Mouse (Mus musculus): ENCODE results near the gene Bco1.

DNA sequence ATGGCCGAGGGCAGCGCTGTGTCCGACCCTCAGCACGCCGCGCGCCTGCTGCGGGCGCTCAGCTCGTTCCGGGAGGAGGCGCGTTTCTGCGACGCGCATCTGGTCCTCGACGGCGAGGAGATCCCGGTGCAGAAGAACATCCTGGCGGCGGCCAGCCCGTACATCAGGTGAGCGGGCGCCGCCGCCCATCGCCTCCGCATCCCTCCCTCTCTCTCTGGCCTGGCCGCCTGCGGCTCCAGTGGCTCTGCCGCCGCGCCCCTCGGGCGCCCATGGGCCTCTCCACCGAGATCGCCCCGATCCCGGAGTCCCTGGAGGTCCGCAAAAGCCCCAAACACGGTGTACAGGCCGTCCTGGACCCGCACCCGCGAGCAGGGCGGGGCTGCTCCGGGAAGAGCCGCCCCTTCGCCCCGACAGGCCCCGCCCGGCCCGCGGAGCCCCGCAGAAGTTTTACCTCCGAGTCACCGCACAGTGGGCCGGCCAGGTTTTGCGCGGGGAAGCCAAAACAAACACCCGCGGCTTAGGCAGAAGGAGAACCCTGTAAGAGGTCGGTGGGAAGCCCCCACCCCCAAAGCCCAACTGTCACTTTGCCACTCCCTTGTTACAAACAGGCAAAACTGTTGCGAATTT is 62.6 kb downstream of the Bco1 start, which contains the start of gene Gan:
- TF ChIP-seq CTCF (IDR thresholded peaks at IDR 0.05; ENCODE audit: low read depth) (no peak), EP300 (optimal IDR thresholded peaks at IDR 0.05) (no peak)
